Mouse (Mus musculus): ENCODE measurements around the gene Prr19. TPM values are rescaled to one million over a fixed set of nuclear protein-coding genes. Genes with fewer than 3 reads are reported as not detected.

The Prr19 gene
- polyA plus RNA-seq, 2 experiments: 0.44 to 1.1 TPM

DNA sequence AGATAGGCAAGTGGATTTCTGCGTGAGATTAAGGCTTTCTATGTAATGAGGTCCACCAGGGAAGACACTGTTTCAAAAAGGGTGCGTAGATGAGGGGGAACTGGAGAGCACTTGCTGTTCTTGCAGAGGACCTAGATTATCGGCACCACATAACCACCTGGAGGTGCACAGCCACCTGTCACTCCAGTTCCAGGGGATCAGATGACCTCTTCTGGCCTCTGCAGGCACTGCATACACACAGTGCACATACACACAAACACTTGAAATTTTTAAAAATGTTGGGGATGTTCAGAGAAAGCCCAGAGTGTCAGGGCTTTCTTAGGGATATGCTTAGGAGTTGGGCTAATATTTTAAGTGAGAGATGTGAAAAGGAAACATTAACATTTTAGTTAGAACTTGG is 11.3 kb upstream of the Prr19 start:
- ATAC-seq (ENCODE audit: low FRiP score, low read depth): no peak
- 94% methylated on average over 3 of the region's 3 CpGs for WGBS
- no peak for DNase-seq (ENCODE audit: low spot score)
- Histone ChIP-seq H3K27me3 (ENCODE audit: control insufficient read depth, insufficient read depth, low read length) (no peaks in the 10 kb centered on the region), H3K4me2 (replicated peaks; ENCODE audit: low read depth, low read length, severe bottlenecking) (no peak overlapping the region), H3K27ac (replicated peaks; ENCODE audit: low read depth, low read length) (no peak overlapping the region), H3K36me3 (ENCODE audit: control insufficient read depth, insufficient read depth, low read length) (peaks cover 100% of the 10 kb centered on the region), H3K4me1 (ENCODE audit: control insufficient read depth, insufficient read depth, low read length) (no peaks in the 10 kb centered on the region), H3K9ac (ENCODE audit: low read depth, low read length, severe bottlenecking) (no peak overlapping the region), H3K9me3 (ENCODE audit: control insufficient read depth, low read length) (no peaks in the 10 kb centered on the region), H3K4me3 (replicated peaks; ENCODE audit: low read length) (no peak overlapping the region)
- TF ChIP-seq POLR2A (IDR thresholded peaks at IDR 0.05; ENCODE audit: borderline replicate concordance, extremely low read depth, insufficient read depth, insufficient read length): no peak

DNA sequence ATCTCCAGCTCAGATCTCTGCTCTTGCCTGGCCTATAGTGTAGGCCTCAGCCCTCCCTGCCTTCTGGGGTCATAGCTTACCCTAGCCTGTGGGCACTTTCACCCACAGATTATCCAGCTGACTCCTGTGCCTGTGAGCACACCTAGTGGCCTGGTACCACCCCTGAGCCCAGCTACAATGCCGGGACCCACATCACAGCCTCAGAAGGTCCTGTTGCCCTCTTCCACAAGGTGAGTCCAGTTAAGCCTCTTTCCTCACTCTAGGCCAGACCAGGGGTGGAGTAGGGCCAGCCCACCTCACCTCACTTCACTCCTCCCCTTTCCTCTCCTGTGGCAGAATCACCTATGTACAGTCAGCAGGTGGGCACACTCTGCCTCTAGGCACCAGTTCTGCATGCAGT is 10.7 kb upstream of the Prr19 start:
- no peak overlapping the region for H3K9ac ChIP-seq (ENCODE audit: low read depth, low read length, severe bottlenecking)
- no peaks in the 10 kb centered on the region for H3K4me1 ChIP-seq (ENCODE audit: control insufficient read depth, insufficient read depth, low read length)
- ATAC-seq (ENCODE audit: low FRiP score, low read depth) (no peak), DNase-seq (ENCODE audit: low spot score) (no peak)
- WGBS: 95% methylated on average over 1 of the region's 1 CpGs
- H3K36me3 ChIP-seq (ENCODE audit: control insufficient read depth, insufficient read depth, low read length): peaks cover 100% of the 10 kb centered on the region
- no peaks in the 10 kb centered on the region for H3K9me3 ChIP-seq (ENCODE audit: control insufficient read depth, low read length)
- H3K27ac ChIP-seq (replicated peaks; ENCODE audit: low read depth, low read length): no peak overlapping the region
- no peak overlapping the region for H3K4me2 ChIP-seq (replicated peaks; ENCODE audit: low read depth, low read length, severe bottlenecking)
- no peak overlapping the region for H3K4me3 ChIP-seq (replicated peaks; ENCODE audit: low read length)
- no peak for TF ChIP-seq POLR2A (IDR thresholded peaks at IDR 0.05; ENCODE audit: borderline replicate concordance, extremely low read depth, insufficient read depth, insufficient read length)
- H3K27me3 ChIP-seq (ENCODE audit: control insufficient read depth, insufficient read depth, low read length): no peaks in the 10 kb centered on the region

DNA sequence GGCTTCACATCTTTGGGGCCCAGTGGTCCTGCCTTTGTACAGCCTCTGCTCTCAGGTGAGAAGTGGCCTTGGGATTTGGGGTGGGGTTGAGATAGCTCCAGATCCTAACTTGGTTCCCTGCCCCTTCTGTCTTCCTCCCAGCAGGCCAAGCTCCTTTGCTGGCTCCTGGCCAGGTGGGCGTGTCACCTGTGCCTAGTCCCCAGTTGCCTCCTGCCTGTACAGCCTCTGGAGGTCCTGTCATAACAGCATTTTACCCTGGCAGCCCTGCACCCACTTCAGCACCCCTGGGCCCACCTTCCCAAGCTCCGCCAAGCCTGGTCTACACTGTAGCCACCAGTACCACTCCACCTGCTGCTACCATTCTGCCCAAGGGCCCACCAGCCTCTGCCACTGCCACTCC is 10.3 kb upstream of the Prr19 start:
- peaks cover 100% of the 10 kb centered on the region for H3K36me3 ChIP-seq (ENCODE audit: control insufficient read depth, insufficient read depth, low read length)
- no peak for TF ChIP-seq POLR2A (IDR thresholded peaks at IDR 0.05; ENCODE audit: borderline replicate concordance, extremely low read depth, insufficient read depth, insufficient read length)
- no peaks in the 10 kb centered on the region for H3K4me1 ChIP-seq (ENCODE audit: control insufficient read depth, insufficient read depth, low read length)
- H3K4me2 ChIP-seq (replicated peaks; ENCODE audit: low read depth, low read length, severe bottlenecking): no peak overlapping the region
- 0 out of 2 replicates have a peak overlapping the region, but pooled peaks have one; percentile 8 for H3K27ac ChIP-seq (replicated peaks; ENCODE audit: low read depth, low read length)
- no peak overlapping the region for H3K9ac ChIP-seq (ENCODE audit: low read depth, low read length, severe bottlenecking)
- ATAC-seq (ENCODE audit: low FRiP score, low read depth): no peak
- no peak for DNase-seq (ENCODE audit: low spot score)
- 87% methylated on average over 2 of the region's 2 CpGs for WGBS
- H3K9me3 ChIP-seq (ENCODE audit: control insufficient read depth, low read length): no peaks in the 10 kb centered on the region
- H3K27me3 ChIP-seq (ENCODE audit: control insufficient read depth, insufficient read depth, low read length): no peaks in the 10 kb centered on the region
- H3K4me3 ChIP-seq (replicated peaks; ENCODE audit: low read length): no peak overlapping the region

DNA sequence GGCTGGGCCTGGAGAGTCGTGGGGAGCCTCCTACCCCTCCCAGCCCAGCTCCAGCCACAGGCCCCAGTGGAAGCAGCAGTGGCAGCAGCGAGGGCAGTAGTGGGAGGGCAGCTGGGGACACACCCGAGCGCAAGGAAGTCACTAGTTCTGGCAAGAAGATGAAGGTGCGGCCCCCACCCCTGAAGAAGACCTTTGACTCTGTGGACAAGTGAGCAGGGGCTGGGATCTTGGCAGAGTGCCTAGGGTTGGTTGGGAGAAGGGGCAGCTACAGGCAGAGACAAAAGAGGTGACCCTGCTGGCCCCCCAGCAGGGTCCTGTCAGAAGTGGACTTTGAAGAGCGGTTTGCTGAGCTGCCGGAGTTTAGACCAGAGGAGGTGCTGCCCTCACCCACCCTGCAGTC is 9.1 kb upstream of the Prr19 start:
- no peaks in the 10 kb centered on the region for H3K9me3 ChIP-seq (ENCODE audit: control insufficient read depth, low read length)
- peaks cover 92% of the 10 kb centered on the region for H3K36me3 ChIP-seq (ENCODE audit: control insufficient read depth, insufficient read depth, low read length)
- H3K9ac ChIP-seq (ENCODE audit: low read depth, low read length, severe bottlenecking): no peak overlapping the region
- H3K4me2 ChIP-seq (replicated peaks; ENCODE audit: low read depth, low read length, severe bottlenecking): no peak overlapping the region
- no peak overlapping the region for H3K27ac ChIP-seq (replicated peaks; ENCODE audit: low read depth, low read length)
- no peak for TF ChIP-seq POLR2A (IDR thresholded peaks at IDR 0.05; ENCODE audit: borderline replicate concordance, extremely low read depth, insufficient read depth, insufficient read length)
- DNase-seq (ENCODE audit: low spot score) (no peak), ATAC-seq (ENCODE audit: low FRiP score, low read depth) (no peak)
- H3K4me3 ChIP-seq (replicated peaks; ENCODE audit: low read length): no peak overlapping the region
- peaks cover 7% of the 10 kb centered on the region for H3K4me1 ChIP-seq (ENCODE audit: control insufficient read depth, insufficient read depth, low read length)
- 78% methylated on average over 7 of the region's 7 CpGs for WGBS
- H3K27me3 ChIP-seq (ENCODE audit: control insufficient read depth, insufficient read depth, low read length): no peaks in the 10 kb centered on the region

DNA sequence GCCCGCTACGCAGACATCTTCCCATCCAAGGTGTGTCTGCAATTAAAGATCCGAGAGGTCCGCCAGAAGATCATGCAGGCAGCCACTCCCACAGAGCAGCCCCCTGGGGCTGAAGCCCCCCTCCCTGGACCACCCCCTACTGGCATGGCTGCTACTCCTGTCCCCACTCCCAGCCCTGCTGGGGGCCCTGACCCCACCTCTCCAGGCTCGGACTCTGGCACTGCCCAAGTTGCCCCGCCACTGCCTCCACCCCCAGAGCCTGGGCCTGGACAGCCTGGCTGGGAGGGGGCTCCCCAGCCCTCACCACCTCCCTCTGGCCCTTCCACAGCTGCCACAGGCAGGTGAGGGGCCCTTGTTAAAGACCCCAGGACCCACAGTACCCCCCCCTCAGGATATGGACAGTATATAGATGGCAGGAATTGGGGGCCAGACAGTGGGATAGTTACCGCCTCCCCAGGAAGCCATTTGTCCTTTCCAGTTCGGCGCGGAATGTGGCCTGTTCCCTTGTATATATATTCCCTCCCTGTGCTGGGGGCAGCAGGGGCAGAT is 7.9 kb upstream of the Prr19 start:
- Histone ChIP-seq H3K4me1 (ENCODE audit: control insufficient read depth, insufficient read depth, low read length) (peaks cover 7% of the 10 kb centered on the region), H3K9ac (ENCODE audit: low read depth, low read length, severe bottlenecking) (no peak overlapping the region), H3K4me2 (replicated peaks; ENCODE audit: low read depth, low read length, severe bottlenecking) (no peak overlapping the region), H3K4me3 (replicated peaks; ENCODE audit: low read length) (no peak overlapping the region), H3K27me3 (ENCODE audit: control insufficient read depth, insufficient read depth, low read length) (no peaks in the 10 kb centered on the region), H3K36me3 (ENCODE audit: control insufficient read depth, insufficient read depth, low read length) (peaks cover 80% of the 10 kb centered on the region), H3K9me3 (ENCODE audit: control insufficient read depth, low read length) (no peaks in the 10 kb centered on the region), H3K27ac (replicated peaks; ENCODE audit: low read depth, low read length) (no peak overlapping the region)
- ATAC-seq (ENCODE audit: low FRiP score, low read depth) (no peak), DNase-seq (ENCODE audit: low spot score) (no peak)
- no peak for TF ChIP-seq POLR2A (IDR thresholded peaks at IDR 0.05; ENCODE audit: borderline replicate concordance, extremely low read depth, insufficient read depth, insufficient read length)
- WGBS: 76% methylated on average over 9 of the region's 10 CpGs

DNA sequence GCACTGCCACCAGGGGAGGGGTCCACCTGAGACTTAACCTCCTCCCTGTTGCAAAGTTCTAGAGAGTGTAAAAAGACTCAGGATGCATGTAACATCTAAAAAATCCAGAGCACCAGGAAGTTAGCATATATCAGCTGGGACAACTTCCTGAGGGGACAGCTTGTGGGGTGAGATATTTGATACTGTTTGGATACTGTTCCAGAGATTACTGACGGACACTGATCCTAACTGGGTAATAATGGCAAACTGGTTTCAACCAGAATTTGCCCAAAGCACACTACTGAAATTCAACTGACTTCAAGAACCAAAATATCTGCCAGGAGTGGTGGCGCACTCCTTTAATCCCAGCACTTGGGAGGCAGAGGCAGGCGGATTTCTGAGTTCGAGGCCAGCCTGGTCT is 6.7 kb upstream of the Prr19 start:
- Histone ChIP-seq H3K4me2 (replicated peaks; ENCODE audit: low read depth, low read length, severe bottlenecking) (no peak overlapping the region), H3K36me3 (ENCODE audit: control insufficient read depth, insufficient read depth, low read length) (peaks cover 68% of the 10 kb centered on the region), H3K9me3 (ENCODE audit: control insufficient read depth, low read length) (no peaks in the 10 kb centered on the region), H3K4me1 (ENCODE audit: control insufficient read depth, insufficient read depth, low read length) (peaks cover 10% of the 10 kb centered on the region), H3K27ac (replicated peaks; ENCODE audit: low read depth, low read length) (no peak overlapping the region), H3K27me3 (ENCODE audit: control insufficient read depth, insufficient read depth, low read length) (no peaks in the 10 kb centered on the region), H3K9ac (ENCODE audit: low read depth, low read length, severe bottlenecking) (no peak overlapping the region), H3K4me3 (replicated peaks; ENCODE audit: low read length) (no peak overlapping the region)
- DNase-seq (ENCODE audit: low spot score) (no peak), ATAC-seq (ENCODE audit: low FRiP score, low read depth) (no peak)
- TF ChIP-seq POLR2A (IDR thresholded peaks at IDR 0.05; ENCODE audit: borderline replicate concordance, extremely low read depth, insufficient read depth, insufficient read length): no peak
- WGBS: 91% methylated on average over 4 of the region's 4 CpGs

Data from limb, embryonic 14.5 days (tissue).